9 mouse cellular contexts compared by ENCODE assay signal in the genomic region with DNA sequence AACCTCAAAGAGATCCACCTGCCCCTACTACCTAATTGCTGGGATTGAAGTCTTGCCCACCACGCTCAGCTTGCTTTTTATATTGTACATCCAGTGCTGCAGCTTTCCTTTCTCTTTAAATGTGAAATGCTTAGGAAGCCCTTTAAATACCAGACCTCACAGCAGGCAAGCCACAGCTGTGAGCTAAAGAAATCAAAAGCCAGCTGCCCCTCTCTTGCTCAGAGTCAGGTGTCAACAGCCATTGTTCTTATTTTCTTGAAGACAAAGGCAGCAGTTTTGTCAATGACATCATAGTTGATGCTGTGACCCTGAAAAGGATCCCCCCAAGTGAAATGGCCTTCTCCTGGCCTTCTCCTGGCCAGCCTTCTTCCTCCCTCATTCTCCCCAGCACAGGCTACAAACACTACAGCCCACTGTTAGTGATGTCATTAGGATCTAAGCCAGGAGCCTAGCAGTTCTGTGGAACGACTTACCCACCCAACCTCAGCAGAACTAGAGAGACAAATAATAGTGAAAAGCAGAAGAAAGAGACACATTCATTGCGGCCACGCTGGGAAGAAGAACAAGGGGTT. TPM values are rescaled to one million over a fixed set of nuclear protein-coding genes. Genes with fewer than 3 reads are reported as not detected.
A peak's percentile ranks its signal among the peaks of the same experiment; 100 is the strongest.
DNase-seq lines count a peak whose midpoint lies in the region; ATAC-seq and TF ChIP-seq lines count a peak whose summit lies in the region.
"Had no signal": no experiment of that assay in that cellular context is flagged by ENCODE, and none has a peak within 500 bp of the region (broad histone marks: within the 10 kb centered on the region; RNA-seq: fewer than 3 reads in every experiment).

No protein-coding gene starts in this region.

- no peaks in the 10 kb centered on the region for H3K27me3 ChIP-seq in neural tube, embryonic 11.5 days (ENCODE audit: control insufficient read depth, insufficient read depth, low read length)
- no peaks in the 10 kb centered on the region for H3K27me3 ChIP-seq in midbrain, postnatal 0 days (ENCODE audit: insufficient read depth, low read length)

- H3K4me2 ChIP-seq in neural tube, embryonic 11.5 days (ENCODE audit: low read depth), result no peak overlapping the region
- no peak overlapping the region for H3K4me2 ChIP-seq in midbrain, postnatal 0 days (ENCODE audit: low read depth, low read length, poor library complexity, severe bottlenecking)

- no peak overlapping the region for H3K4me3 ChIP-seq in neural tube, embryonic 11.5 days (ENCODE audit: low read depth, low read length)
- no peak overlapping the region for H3K4me3 ChIP-seq in midbrain, postnatal 0 days (ENCODE audit: low read depth, low read length)

- TF ChIP-seq CTCF in midbrain, postnatal 0 days (IDR thresholded peaks at IDR 0.05), result no peak

- no peaks in the 10 kb centered on the region for H3K36me3 ChIP-seq in neural tube, embryonic 11.5 days (ENCODE audit: control insufficient read depth, insufficient read depth, low read length)
- no peaks in the 10 kb centered on the region for H3K36me3 ChIP-seq in midbrain, postnatal 0 days (ENCODE audit: insufficient read depth, low read length)

- H3K9me3 ChIP-seq in neural tube, embryonic 11.5 days (ENCODE audit: control insufficient read depth, low read length), result no peaks in the 10 kb centered on the region
- H3K9me3 ChIP-seq in midbrain, postnatal 0 days (ENCODE audit: low read length), result no peaks in the 10 kb centered on the region

- 40% methylated on average over 4 of the region's 4 CpGs for WGBS in neural tube, embryonic 11.5 days
- 40% methylated on average over 4 of the region's 4 CpGs for WGBS in midbrain, postnatal 0 days

- peaks cover 16% of the 10 kb centered on the region for H3K4me1 ChIP-seq in neural tube, embryonic 11.5 days (ENCODE audit: control insufficient read depth, insufficient read depth, low read length)
- H3K4me1 ChIP-seq in midbrain, postnatal 0 days (ENCODE audit: insufficient read depth, low read length), result peaks cover 15% of the 10 kb centered on the region; the same call in 1 of the 2 replicates

- no peak overlapping the region for H3K9ac ChIP-seq in neural tube, embryonic 11.5 days (ENCODE audit: low read length)
- H3K9ac ChIP-seq in midbrain, postnatal 0 days (replicated peaks; ENCODE audit: low read length, poor library complexity, severe bottlenecking), result no peak overlapping the region

- peak; percentile 33 for DNase-seq in embryo, embryonic 10 days (ENCODE audit: low spot score)
- DNase-seq in embryo, embryonic 9.5 days (ENCODE audit: extremely low spot score), result no peak
- DNase-seq in neural tube, embryonic 11.5 days (ENCODE audit: low spot score), result no peak
- DNase-seq in neural tube, embryonic 10.5 days (ENCODE audit: extremely low spot score, low spot score), result no peak
- DNase-seq in midbrain, postnatal 0 days (ENCODE audit: low spot score), result peak; percentile 17
- DNase-seq in testis, postnatal 10 days (ENCODE audit: low spot score), result no peak

- H3K27ac ChIP-seq in neural tube, embryonic 11.5 days (ENCODE audit: low read depth, low read length), result 0 out of 2 replicates have a peak overlapping the region, but pooled peaks have one; percentile 20
- 0 out of 2 replicates have a peak overlapping the region, but pooled peaks have one; percentile 6 for H3K27ac ChIP-seq in midbrain, postnatal 0 days (ENCODE audit: low read depth, low read length)
- H3K27ac ChIP-seq: kidney, postnatal 0 days had no signal

- ATAC-seq in neural tube, embryonic 11.5 days (ENCODE audit: insufficient read depth, low FRiP score, low TSS enrichment), result no peak
- ATAC-seq in midbrain, postnatal 0 days (ENCODE audit: low FRiP score), result no peak
- ATAC-seq in megakaryocyte progenitor cell, adult 5-6 weeks (replicated peaks; ENCODE audit: poor library complexity), result no peak
- no peak for ATAC-seq in megakaryocyte, adult 5-6 weeks (ENCODE audit: poor library complexity, severe bottlenecking)

RNA-seq across cellular contexts. Expression of gene Lrrc8c, which starts 20.7 kb away (rescaled TPM):
- polyA plus RNA-seq in neural tube, embryonic 11.5 days (2014; fragmentation: Nextera tagmentation; extraction: Ambion mirVana), result 12.2 TPM in 2 replicates
- 11.4 and 11.6 TPM in 2 replicates for total RNA-seq in midbrain, postnatal 0 days (2014; rRNA removed)
- polyA plus RNA-seq in midbrain, postnatal 0 days (2015; fragmentation: Nextera tagmentation; extraction: Ambion mirVana), result 10.8 and 14.7 TPM in 2 replicates
- 27.6 and 35.9 TPM in 2 replicates for total RNA-seq in megakaryocyte progenitor cell, adult 5-6 weeks (2015)
- 5.5 and 7.4 TPM in 2 replicates for total RNA-seq in megakaryocyte progenitor cell, adult 5-6 weeks (2017)
- total RNA-seq in megakaryocyte, adult 5-6 weeks (2015), result 51.2 and 57.7 TPM in 2 replicates
- total RNA-seq in megakaryocyte, adult 5-6 weeks (2017), result 9.7 and 12.2 TPM in 2 replicates

Comparison
In these comparisons a context has a peak if more than half of its experiments do, and no peak if none do; other contexts are left out.
1. DNase-seq: peak in embryo, embryonic 10 days (single experiment) and midbrain, postnatal 0 days (single experiment); none in embryo, embryonic 9.5 days (single experiment), neural tube, embryonic 11.5 days (single experiment), neural tube, embryonic 10.5 days (single experiment) and testis, postnatal 10 days (single experiment).